Mouse (Mus musculus): ENCODE results near the gene Tmem230. TPM values are rescaled to one million over a fixed set of nuclear protein-coding genes. Genes with fewer than 3 reads are reported as not detected.

The Tmem230 gene
- polyA plus RNA-seq, 2 experiments = 11.8 to 15.7 TPM

DNA sequence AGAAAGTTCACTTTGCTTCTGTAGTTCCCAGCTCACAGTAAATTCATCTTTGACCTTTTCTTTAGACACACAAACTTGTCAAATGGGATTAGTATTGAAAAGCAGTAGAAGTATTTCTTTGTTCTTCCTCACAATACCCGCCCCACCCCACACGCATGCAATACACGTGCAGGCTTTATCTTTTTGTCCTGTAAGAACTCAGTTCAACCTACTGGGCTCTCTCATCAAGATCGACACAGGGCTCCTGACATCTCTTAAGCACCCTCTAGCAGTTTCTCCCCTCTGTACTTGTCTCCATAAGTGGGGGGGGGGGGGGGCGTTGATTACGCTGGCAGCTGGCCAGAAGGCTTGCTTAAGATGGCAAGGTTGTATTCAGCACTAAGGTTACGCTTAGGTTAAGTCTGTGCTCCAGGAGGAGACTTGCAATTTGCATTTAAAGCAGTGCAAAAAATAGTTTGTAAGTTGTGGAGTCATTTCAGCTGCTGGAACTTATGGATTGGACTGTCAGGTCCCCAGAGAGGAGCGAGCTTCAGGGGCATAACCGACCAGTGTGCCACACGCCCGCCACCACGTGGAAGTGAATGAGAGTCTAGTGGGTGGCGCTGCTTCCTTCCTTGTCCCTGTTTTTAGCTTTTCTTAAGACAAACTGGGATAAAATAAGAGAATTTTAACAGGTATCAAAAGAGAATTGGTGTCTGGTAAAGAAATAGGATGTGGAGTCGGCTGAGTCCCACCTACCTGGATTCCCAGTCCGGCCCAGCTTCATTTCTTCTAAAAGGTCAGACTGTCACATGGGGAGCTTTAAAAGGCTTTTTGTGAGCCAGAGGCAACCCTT lies 35.8 kb upstream of the Tmem230 start:
- Histone ChIP-seq H3K9me3 (ENCODE audit: control insufficient read depth, low read length) (no peaks in the 10 kb centered on the region), H3K4me3 (ENCODE audit: insufficient read depth in 1 of 2, low read depth in 2 of 2, low read length in 2 of 2) (no peak overlapping the region), H3K27ac (no peak overlapping the region), H3K4me2 (ENCODE audit: low read depth) (no peak overlapping the region), H3K9ac (replicated peaks) (no peak overlapping the region), H3K4me1 (replicated peaks; ENCODE audit: control insufficient read depth in 2 of 2, insufficient read depth in 2 of 2, low read length in 1 of 2) (peaks cover 6 to 23% of the 10 kb centered on the region in 2 experiments; a peak in 3 of 4 replicates), H3K36me3 (replicated peaks; ENCODE audit: control insufficient read depth, insufficient read depth, low read depth) (no peaks in the 10 kb centered on the region), H3K27me3 (ENCODE audit: control insufficient read depth, insufficient read depth, low read length) (no peaks in the 10 kb centered on the region)
- DNase-seq (ENCODE audit: low read depth in 3 of 3, low spot score in 3 of 3) (no peak), ATAC-seq (ENCODE audit: insufficient read depth) (peak; percentile 62; the same call in 1 of the 2 replicates)
- WGBS (ENCODE audit: insufficient replicate concordance) = 55% methylated on average over 15 of the region's 15 CpGs
- TF ChIP-seq CTCF (IDR thresholded peaks at IDR 0.05; ENCODE audit: low read depth) (no peak), EP300 (IDR thresholded peaks at IDR 0.05; ENCODE audit: low read depth) (no peak)

DNA sequence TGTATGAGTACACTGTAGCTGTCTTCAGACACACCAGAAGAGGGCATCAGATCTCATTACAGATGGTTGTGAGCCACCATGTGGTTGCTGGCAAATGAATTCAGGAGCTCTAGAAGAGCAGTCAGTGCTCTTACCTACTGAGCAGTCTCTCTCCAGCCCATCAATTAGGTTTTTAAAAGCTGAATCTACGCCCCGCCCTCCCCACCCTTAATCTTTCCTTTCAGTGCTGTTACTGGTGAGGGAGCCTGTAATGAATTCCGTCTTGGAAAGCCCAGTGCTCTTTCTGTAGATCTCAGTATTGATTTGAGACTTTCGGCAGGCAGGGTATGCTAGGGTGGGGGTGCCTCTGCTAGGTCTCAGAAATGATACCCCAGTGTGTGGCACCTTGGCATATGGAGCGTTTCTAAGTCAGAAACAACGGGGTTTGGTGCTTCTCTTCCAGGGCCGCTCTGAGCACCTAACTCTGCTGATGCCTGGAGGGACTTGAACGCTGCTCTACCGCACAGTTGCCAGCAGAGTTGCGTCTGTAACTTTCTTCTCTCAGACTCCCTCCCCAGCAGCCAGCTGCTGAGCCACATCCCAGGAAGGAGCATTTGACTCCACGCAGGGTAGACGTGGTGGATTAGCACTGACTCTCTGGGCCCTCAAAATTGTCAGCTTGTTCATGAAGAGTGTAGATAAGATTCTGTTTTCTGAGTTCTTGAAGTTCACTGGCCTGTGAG lies 35.0 kb upstream of the Tmem230 start:
- H3K4me2 ChIP-seq (ENCODE audit: low read depth) = no peak overlapping the region
- no peak overlapping the region for H3K9ac ChIP-seq (replicated peaks)
- no peak for TF ChIP-seq CTCF (IDR thresholded peaks at IDR 0.05; ENCODE audit: low read depth)
- peak; percentile 38; the same call in 1 of the 2 replicates for ATAC-seq (ENCODE audit: insufficient read depth)
- DNase-seq (ENCODE audit: low read depth in 3 of 3, low spot score in 3 of 3) = no peak
- H3K36me3 ChIP-seq (replicated peaks; ENCODE audit: control insufficient read depth, insufficient read depth, low read depth) = no peaks in the 10 kb centered on the region
- 40% methylated on average over 12 of the region's 12 CpGs for WGBS (ENCODE audit: insufficient replicate concordance)
- H3K27me3 ChIP-seq (ENCODE audit: control insufficient read depth, insufficient read depth, low read length) = no peaks in the 10 kb centered on the region
- no peak overlapping the region for H3K4me3 ChIP-seq (ENCODE audit: insufficient read depth in 1 of 2, low read depth in 2 of 2, low read length in 2 of 2)
- peaks cover 6 to 23% of the 10 kb centered on the region in 2 experiments; a peak in 3 of 4 replicates for H3K4me1 ChIP-seq (replicated peaks; ENCODE audit: control insufficient read depth in 2 of 2, insufficient read depth in 2 of 2, low read length in 1 of 2)
- no peak overlapping the region for H3K27ac ChIP-seq
- H3K9me3 ChIP-seq (ENCODE audit: control insufficient read depth, low read length) = no peaks in the 10 kb centered on the region

DNA sequence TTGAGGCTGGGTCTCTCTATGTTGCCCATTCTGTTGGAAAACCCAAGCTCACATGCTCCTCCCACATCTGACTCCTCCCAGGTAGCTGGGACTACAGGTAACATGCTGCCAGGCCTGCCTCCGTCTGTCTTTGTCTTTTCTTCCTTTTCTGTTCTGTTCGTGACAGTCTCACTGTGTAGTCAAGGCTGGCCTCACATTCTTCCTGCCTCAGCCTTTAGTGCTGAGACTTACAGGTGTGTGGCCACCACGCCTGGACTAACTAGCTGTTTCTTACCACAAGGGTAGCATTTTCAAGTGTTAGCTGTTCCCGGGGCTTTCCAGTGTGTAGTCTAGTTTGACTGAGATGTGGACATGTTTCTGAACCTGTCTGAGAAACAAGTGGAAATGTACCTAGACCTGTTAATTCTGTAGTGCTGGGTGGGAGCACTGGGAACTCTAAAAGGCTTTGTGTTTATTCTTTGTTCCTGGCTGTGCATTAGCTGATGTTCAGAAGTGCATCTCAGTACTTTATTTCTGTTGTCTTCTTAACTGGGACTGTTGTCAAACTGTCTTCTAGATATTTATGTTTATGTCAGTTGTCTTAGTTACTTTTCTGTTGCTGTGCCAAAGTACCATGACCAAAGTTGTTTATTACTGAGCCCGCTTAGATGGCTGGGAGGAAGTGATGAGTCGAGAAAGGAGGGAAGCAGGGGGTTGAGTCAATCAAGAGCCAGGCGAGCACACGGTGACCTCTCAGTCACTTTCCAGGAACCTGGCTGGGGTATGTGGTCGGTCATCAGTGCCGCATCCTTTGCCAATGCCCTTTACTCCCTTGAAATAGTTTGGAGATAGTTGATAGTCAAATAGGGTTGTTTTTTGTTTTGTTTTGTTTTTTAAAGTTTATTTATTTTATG lies 34.2 kb upstream of the Tmem230 start:
- Histone ChIP-seq H3K4me1 (replicated peaks; ENCODE audit: control insufficient read depth in 2 of 2, insufficient read depth in 2 of 2, low read length in 1 of 2) (peaks cover 6 to 23% of the 10 kb centered on the region in 2 experiments; a peak in 3 of 4 replicates), H3K36me3 (replicated peaks; ENCODE audit: control insufficient read depth, insufficient read depth, low read depth) (no peaks in the 10 kb centered on the region), H3K4me3 (ENCODE audit: insufficient read depth in 1 of 2, low read depth in 2 of 2, low read length in 2 of 2) (no peak overlapping the region), H3K4me2 (ENCODE audit: low read depth) (no peak overlapping the region), H3K27ac (no peak overlapping the region), H3K27me3 (ENCODE audit: control insufficient read depth, insufficient read depth, low read length) (no peaks in the 10 kb centered on the region), H3K9me3 (ENCODE audit: control insufficient read depth, low read length) (no peaks in the 10 kb centered on the region), H3K9ac (replicated peaks) (no peak overlapping the region)
- TF ChIP-seq CTCF (IDR thresholded peaks at IDR 0.05; ENCODE audit: low read depth) = no peak
- no peak for TF ChIP-seq EP300 (IDR thresholded peaks at IDR 0.05; ENCODE audit: low read depth)
- ATAC-seq (ENCODE audit: insufficient read depth) = no peak
- 36% methylated on average over 10 of the region's 10 CpGs for WGBS (ENCODE audit: insufficient replicate concordance)
- no peak for DNase-seq (ENCODE audit: low read depth in 3 of 3, low spot score in 3 of 3)

DNA sequence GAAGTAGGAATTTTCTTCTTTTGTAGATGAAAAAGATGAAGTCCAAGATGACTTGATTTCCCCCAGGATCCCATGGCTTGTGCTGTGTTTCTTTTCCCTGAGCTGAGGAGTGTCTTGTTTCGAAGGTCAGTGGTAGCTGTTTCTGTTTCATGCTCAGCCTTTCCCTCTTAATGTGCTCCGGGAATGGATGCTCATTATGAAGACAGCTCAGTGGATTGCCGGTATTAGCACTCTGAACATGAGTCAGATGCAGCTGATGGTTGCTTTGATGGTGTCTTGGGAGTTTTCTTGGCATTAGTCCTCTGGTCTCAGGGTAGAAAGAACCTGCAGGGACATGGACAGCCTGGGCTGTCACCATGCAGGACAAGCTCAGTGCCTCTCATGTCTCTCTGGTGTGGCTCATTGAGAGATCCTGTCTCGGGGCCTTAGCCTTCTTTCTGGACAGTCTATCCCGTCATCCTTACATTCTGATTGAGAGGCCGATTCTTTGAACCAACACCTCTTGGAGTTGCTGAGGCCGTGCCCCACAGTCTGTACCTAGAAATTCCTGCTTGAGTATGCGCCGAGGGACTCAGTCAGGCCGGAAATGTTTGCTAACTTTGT lies 33.0 kb upstream of the Tmem230 start:
- Histone ChIP-seq H3K4me3 (ENCODE audit: insufficient read depth in 1 of 2, low read depth in 2 of 2, low read length in 2 of 2) (no peak overlapping the region), H3K27me3 (ENCODE audit: control insufficient read depth, insufficient read depth, low read length) (no peaks in the 10 kb centered on the region), H3K36me3 (replicated peaks; ENCODE audit: control insufficient read depth, insufficient read depth, low read depth) (no peaks in the 10 kb centered on the region), H3K4me2 (ENCODE audit: low read depth) (no peak overlapping the region), H3K27ac (no peak overlapping the region), H3K4me1 (replicated peaks; ENCODE audit: control insufficient read depth in 2 of 2, insufficient read depth in 2 of 2, low read length in 1 of 2) (peaks cover 6 to 23% of the 10 kb centered on the region in 2 experiments; a peak in 3 of 4 replicates), H3K9ac (replicated peaks) (no peak overlapping the region), H3K9me3 (ENCODE audit: control insufficient read depth, low read length) (no peaks in the 10 kb centered on the region)
- no peak for DNase-seq (ENCODE audit: low read depth in 3 of 3, low spot score in 3 of 3)
- ATAC-seq (ENCODE audit: insufficient read depth) = no peak
- TF ChIP-seq CTCF (IDR thresholded peaks at IDR 0.05; ENCODE audit: low read depth) (no peak), EP300 (IDR thresholded peaks at IDR 0.05; ENCODE audit: low read depth) (no peak)
- 79% methylated on average over 10 of the region's 10 CpGs for WGBS (ENCODE audit: insufficient replicate concordance)
